In genomic region chr16:4658781-4659245, GRCm38 (mm10) we compare ENCODE assay signal across 9 mouse cellular contexts. TPM values are rescaled to one million over a fixed set of nuclear protein-coding genes. Genes with fewer than 3 reads are reported as not detected.
DNase-seq lines count a peak whose midpoint lies in the region; ATAC-seq lines count a peak whose summit lies in the region.
"Had no signal": no experiment of that assay in that cellular context is flagged by ENCODE, and none has a peak within 500 bp of the region (broad histone marks: within the 10 kb centered on the region; RNA-seq: fewer than 3 reads in every experiment).

No protein-coding gene starts in this region.

- H3K27ac ChIP-seq in heart, embryonic 11.5 days (ENCODE audit: low read depth, low read length) = peak overlapping the region; percentile 75
- peak overlapping the region; percentile 86 for H3K27ac ChIP-seq in forebrain, embryonic 10.5 days

- H3K4me2 ChIP-seq in heart, embryonic 11.5 days = peak overlapping the region; percentile 2; the same call in 1 of the 2 replicates

- no peaks in the 10 kb centered on the region for H3K9me3 ChIP-seq in heart, embryonic 11.5 days (replicated peaks; ENCODE audit: control insufficient read depth, low read length)
- H3K9me3 ChIP-seq in forebrain, embryonic 10.5 days = no peaks in the 10 kb centered on the region
- H3K9me3 ChIP-seq: G1E had no signal

- DNase-seq in heart, adult 18-20 months = no peak
- DNase-seq in Muller cell, postnatal 12 days (ENCODE audit: inconsistent ontology term) = peak; percentile 79
- peak; percentile 67 for DNase-seq in forebrain, embryonic 10.5 days (ENCODE audit: extremely low spot score, low spot score)
- peak; percentile 89 for DNase-seq in hindlimb bud, embryonic 11.5 days (ENCODE audit: extremely low spot score, low read depth, low spot score)
- DNase-seq in neural tube, embryonic 10.5 days (ENCODE audit: extremely low spot score, low spot score) = peak; percentile 84
- DNase-seq in adrenal gland, postnatal 4 days (ENCODE audit: low spot score in 2 of 2) = no peak
- DNase-seq in cerebellum, adult 11-12 months = no peak

- H3K27me3 ChIP-seq in heart, embryonic 11.5 days (ENCODE audit: control insufficient read depth, insufficient read depth, low read length) = no peaks in the 10 kb centered on the region
- H3K27me3 ChIP-seq in forebrain, embryonic 10.5 days (ENCODE audit: poor library complexity, severe bottlenecking) = no peaks in the 10 kb centered on the region

- WGBS in heart, embryonic 11.5 days (ENCODE audit: insufficient replicate concordance) = 27% methylated on average over 11 of the region's 11 CpGs
- whole genome bisulfite sequencing in forebrain, embryonic 10.5 days = 29% methylated on average over 11 of the region's 11 CpGs

- peak overlapping the region; percentile 58; the same call in 1 of the 2 replicates for H3K9ac ChIP-seq in heart, embryonic 11.5 days (ENCODE audit: low read depth, low read length)

- H3K4me3 ChIP-seq in heart, embryonic 11.5 days (ENCODE audit: low read depth, low read length) = no peak overlapping the region; the same call in 1 of the 2 replicates
- peak overlapping the region; percentile 7; the same call in 1 of the 2 replicates for H3K4me3 ChIP-seq in forebrain, embryonic 10.5 days

- peak; percentile 57 for ATAC-seq in heart, embryonic 11.5 days (replicated peaks; ENCODE audit: insufficient number of reproducible peaks, low FRiP score, low TSS enrichment)

- H3K36me3 ChIP-seq in heart, embryonic 11.5 days (ENCODE audit: control insufficient read depth, insufficient read depth, low read length) = peaks cover 10% of the 10 kb centered on the region
- H3K36me3 ChIP-seq in forebrain, embryonic 10.5 days (replicated peaks) = peaks cover 39% of the 10 kb centered on the region

- H3K4me1 ChIP-seq in heart, embryonic 11.5 days (ENCODE audit: control insufficient read depth, insufficient read depth, low read length) = peaks cover 37% of the 10 kb centered on the region
- H3K4me1 ChIP-seq in forebrain, embryonic 10.5 days = peaks cover 55% of the 10 kb centered on the region

RNA-seq across cellular contexts. Expression of gene Dnaja3, which starts 19.0 kb away (rescaled TPM):
- 63.6 and 72.6 TPM in 2 replicates for polyA plus RNA-seq in heart, embryonic 11.5 days (2014; fragmentation: Nextera tagmentation; extraction: Ambion mirVana)
- 100 to 1,000 TPM; 152 to 155 TPM for total RNA-seq in heart, adult 18-20 months (2021)
- polyA plus RNA-seq in forebrain, embryonic 10.5 days (2016; fragmentation: Nextera tagmentation; extraction: Ambion mirVana) = 63.7 and 66.3 TPM in 2 replicates
- 10 to 100 TPM; 78.6 to 83.5 TPM for total RNA-seq in adrenal gland, postnatal 4 days (2021)

RNA-seq across cellular contexts. Expression of gene Vasn, which starts 19.1 kb away (rescaled TPM):
- 9.5 and 10.6 TPM in 2 replicates for polyA plus RNA-seq in heart, embryonic 11.5 days (2014; fragmentation: Nextera tagmentation; extraction: Ambion mirVana)
- 1 to 10 TPM; 7.7 to 9.7 TPM for total RNA-seq in heart, adult 18-20 months (2021)
- 9.2 and 9.3 TPM in 2 replicates for polyA plus RNA-seq in forebrain, embryonic 10.5 days (2016; fragmentation: Nextera tagmentation; extraction: Ambion mirVana)
- 10 to 100 TPM; 15.7 to 18.8 TPM for total RNA-seq in adrenal gland, postnatal 4 days (2021)

RNA-seq across cellular contexts. Expression of gene Coro7, which starts 20.8 kb away (rescaled TPM):
- polyA plus RNA-seq in heart, embryonic 11.5 days (2014; fragmentation: Nextera tagmentation; extraction: Ambion mirVana) = 12.1 and 12.4 TPM in 2 replicates
- 10 to 100 TPM; 12.7 to 14.2 TPM for total RNA-seq in heart, adult 18-20 months (2021)
- 17.6 and 19.1 TPM in 2 replicates for polyA plus RNA-seq in forebrain, embryonic 10.5 days (2016; fragmentation: Nextera tagmentation; extraction: Ambion mirVana)
- 10 to 100 TPM; 32.8 to 42.6 TPM for total RNA-seq in adrenal gland, postnatal 4 days (2021)

RNA-seq across cellular contexts. Expression of gene Pam16, which starts 34.0 kb away (rescaled TPM):
- 119 and 134 TPM in 2 replicates for polyA plus RNA-seq in heart, embryonic 11.5 days (2014; fragmentation: Nextera tagmentation; extraction: Ambion mirVana)
- 100 to 1,000 TPM; 154 TPM for total RNA-seq in heart, adult 18-20 months (2021)
- 93.5 and 94.7 TPM in 2 replicates for polyA plus RNA-seq in forebrain, embryonic 10.5 days (2016; fragmentation: Nextera tagmentation; extraction: Ambion mirVana)
- total RNA-seq in adrenal gland, postnatal 4 days (2021) = 10 to 100 TPM; 68.8 to 72.6 TPM

Comparison
In these comparisons a context has a peak if more than half of its experiments do, and no peak if none do; other contexts are left out.
1. DNase-seq: peak in Muller cell, postnatal 12 days (single experiment), forebrain, embryonic 10.5 days (single experiment), hindlimb bud, embryonic 11.5 days (single experiment) and neural tube, embryonic 10.5 days (single experiment); none in heart, adult 18-20 months (0 of 2), adrenal gland, postnatal 4 days (0 of 2) and cerebellum, adult 11-12 months (single experiment).